Mouse (Mus musculus): Measurements from ENCODE around the gene Mtfr2.

Gene Mtfr2

DNA sequence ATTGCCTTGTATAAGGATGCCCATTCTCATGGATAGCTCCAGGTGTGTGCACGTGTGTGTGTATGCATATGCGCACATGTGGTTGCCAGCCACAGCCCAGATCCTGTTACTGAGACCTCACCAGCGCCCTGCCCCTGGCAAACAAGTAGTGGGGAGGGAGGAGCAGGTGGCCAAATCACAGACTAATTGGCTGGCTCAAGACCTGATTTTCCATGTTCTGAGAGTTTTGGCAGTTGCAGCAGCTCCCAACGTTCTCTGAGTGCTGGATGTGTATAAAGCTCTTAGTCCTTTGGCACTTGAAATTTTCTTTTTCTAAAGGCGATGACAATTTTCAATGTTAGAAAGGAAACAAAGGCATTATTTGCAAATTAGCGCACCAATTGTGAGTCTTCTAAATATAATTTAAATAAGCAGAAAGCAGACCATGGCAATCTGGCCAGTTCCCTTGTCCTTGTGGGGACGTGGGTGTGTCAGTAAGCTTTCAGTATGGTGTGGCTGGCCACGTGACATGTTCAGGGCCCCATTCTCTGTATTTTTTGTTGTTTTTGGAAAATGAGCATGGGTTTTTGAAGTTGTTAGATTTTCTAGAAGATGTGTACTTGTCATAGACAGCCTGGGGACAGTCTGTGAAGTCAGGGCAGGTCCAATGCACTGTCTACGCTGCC lies 31.6 kb downstream of the Mtfr2 start:
- DNase-seq = peak; percentile 98

DNA sequence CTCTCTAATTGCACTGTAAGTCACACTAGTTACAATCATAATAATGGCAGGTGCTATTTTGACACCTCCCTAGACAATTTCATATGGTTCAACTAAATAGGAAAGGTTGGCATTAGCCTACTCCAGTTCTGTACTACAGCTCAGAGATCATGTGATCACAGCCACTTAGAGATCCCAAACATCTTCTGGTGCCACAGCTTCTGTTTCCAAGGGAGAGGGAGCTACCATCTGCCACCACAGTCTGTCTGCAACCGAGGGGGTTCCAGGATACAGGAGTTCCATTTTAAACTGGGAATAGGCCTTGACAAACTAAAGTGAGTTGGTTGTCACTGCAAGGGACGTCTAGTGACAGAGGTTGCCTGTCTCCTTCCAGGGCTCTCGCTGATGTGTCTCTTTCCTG lies 33.2 kb downstream of the Mtfr2 start:
- no peak for DNase-seq

DNA sequence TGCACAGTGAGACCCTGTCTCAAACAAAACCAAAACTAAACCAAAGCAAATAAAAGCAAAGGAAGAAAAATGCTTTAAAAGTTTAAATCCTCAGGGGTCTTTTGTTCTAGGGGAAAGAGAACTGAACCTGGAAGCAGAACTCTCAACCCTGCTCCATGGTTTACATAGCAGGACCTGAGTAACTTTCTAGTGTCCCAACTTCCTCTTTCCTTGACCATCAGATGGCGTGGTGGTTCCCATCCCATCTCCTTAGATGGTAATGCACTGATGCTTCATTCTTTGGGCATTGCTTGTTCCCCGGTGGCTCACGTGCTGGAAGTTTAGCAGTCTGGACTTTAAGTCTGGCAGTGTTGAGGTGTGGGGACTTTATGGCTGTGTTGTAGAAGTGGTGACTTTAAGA lies 33.8 kb downstream of the Mtfr2 start:
- DNase-seq = peak; percentile 73

DNA sequence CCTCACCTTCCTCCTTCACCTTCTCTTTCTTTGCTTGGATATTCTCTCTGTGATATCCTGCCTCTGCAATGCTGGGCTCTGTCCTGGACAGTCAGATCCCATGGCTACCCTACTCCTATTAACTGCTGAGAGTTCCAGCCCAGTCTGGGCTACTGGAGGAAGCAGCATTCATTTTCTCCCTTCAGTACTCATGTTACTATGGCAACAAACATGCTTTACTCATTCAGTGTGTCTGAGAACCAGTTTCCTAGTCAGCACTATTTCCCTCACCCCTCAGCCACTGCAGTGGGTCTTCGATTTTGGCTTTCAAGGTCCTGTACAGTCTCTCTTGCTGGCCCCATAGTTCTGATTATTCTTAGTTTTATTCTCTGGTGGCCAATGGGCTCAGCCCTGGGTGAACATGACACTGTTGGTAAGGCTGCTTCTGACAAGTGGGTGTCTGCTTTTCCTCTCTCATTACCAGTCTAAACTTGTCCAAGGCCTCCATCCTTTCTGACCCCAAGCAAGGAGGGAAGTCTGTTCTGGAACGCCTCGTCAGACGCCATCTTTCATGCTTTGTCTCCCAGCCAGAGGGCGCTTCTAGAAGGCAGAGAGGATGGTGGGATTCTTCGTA lies 35.3 kb downstream of the Mtfr2 start:
- peak; percentile 81 for DNase-seq

DNA sequence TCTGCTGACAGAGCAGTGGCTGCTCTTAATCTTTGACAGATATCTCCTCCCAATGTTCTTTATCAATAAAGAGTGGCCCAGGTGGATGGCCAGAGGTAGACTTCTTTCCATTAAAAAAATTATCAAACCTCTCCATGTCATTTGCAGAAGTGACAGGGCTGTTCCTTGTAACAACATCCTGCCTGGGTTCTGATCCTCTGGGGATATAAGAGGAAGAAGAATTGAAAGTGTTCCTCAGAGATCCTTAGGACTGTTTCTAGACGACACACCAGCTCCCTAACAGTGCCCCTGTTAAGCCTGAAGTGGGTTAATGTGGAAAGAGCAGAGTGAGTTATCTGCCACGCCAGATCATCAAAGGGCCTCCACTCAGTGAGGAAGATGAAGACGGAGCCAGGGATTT lies 43.0 kb downstream of the Mtfr2 start:
- DNase-seq = peak; percentile 61

DNA sequence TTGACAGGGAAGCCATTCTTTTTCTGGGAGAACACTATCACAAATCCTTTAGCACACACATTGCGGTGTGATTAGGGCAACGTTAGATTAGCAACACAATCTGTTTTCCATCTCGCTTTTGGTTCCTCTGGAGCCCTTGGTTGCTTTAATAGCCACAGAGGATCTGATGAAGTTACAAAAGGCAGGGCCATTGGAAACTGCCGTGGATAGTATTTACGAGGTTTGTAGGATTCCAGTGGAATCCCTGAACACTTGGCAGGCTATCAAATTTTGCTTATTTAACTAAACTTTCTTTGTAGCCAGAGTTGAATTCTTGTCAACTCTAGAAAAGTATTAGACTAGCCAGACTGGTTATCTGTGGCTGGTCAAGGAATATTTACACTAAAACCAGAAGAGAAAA lies 47.2 kb downstream of the Mtfr2 start:
- peak; percentile 17 for DNase-seq

DNA sequence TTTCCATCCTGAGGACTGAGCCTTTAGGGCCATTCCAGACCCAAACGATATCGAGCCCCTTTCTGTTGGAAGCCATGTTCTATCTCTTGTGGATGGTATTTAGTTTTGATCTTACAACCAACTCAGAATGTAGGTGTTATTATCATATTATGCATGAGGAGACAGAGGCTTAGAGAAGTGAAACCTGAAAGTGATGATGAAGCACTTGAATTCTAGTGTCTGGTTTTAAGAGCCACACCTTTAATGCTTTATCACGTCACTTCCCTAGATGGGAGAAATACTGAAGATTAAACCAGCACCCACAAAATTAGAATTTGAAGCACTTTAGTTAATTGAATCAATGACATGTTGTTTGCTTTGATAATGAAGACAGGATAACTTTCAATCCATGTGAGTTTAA lies 48.2 kb downstream of the Mtfr2 start:
- DNase-seq = no peak

DNA sequence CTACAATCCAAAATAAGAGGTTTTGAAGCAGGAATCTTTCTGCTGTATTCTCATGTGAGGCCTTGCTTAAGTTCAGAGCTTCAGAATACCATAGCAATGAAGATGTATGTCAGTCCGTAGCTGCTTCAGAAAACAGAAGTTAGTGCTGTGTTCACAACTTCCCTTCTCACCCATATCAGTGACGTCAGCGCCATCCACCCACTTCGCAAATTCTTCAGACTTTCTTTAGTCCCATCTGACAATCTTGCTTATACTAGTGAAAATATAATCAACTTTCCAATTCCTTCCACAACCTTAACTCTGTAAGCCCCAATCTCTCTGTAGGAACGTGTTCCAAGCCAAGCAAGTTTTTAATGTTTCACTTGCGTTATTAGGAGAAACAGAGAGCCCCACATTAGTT lies 50.7 kb downstream of the Mtfr2 start:
- peak; percentile 81 for DNase-seq

DNA sequence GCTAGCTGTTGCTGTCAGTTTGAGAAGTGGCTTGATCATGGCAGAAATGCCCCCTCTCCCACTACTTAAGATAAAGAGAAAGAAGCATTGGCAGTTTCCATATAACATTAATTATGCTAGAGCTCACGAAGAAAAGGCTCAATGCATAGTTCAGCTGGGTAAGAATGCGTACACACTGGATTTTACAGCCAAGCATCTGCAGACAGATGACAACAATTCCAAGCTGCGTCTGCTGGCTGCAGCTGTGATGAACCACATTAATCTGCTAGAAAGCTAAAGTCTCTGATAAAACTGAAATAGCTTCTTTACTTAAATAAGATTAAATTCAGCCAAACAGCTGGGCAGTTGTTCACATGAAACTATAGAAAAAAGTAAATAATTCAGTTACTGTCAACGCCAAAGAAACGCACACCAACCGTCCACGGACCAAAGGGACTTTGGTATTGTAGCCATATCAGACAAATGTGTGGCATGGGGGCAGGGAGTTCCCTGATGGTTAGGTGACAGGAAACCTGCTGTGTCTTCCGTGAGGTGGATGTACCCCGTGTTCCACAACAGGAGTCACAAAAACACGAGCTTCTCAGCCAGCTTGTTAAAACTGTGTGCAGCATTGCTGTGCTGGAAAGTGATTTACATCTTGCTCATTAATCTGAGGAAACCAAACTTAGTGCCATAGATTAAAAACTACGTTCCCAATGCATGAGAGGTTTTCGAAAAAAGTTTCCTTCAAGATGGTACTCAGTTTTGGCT lies 51.2 kb downstream of the Mtfr2 start:
- peak; percentile 66 for DNase-seq

DNA sequence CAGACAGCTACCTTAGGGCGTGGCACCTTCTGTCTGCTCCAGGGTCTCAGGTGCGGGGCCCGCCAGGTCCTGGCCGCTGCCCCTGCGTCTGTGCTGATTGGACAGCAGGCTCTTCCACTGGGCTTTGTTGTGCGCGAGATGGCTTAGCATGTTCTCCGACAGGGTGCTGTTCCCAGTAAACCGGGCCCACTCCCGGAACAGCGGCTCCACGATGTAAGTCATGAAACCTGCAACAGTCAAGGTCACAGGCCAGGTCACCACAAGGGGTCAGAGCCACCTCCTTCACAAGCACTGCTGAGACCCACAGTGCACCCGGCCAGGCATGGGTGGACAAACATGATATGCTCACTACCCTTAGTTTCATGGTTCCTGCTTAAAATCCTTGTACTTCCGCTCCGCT lies 52.8 kb downstream of the Mtfr2 start:
- DNase-seq = peak; percentile 88

DNA sequence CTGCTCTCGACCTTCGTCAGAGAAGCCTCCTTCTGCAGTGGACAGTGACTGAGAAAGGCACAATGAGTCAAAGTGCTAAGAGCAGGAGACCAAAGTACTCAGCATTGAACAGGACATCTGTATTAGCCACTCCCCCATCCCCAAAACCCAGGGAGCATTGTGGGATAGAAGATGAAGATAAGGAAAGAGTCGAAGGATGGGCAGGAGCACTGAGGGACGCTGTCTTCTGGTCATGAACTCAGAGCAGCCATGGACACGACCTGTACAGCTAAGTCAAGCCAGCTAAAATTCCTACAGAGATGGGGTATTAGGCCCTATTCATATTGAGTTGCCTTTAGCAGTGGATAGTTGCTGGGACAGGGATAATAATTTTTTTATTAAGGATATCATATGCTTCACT lies 55.4 kb downstream of the Mtfr2 start:
- DNase-seq = peak; percentile 60

DNA sequence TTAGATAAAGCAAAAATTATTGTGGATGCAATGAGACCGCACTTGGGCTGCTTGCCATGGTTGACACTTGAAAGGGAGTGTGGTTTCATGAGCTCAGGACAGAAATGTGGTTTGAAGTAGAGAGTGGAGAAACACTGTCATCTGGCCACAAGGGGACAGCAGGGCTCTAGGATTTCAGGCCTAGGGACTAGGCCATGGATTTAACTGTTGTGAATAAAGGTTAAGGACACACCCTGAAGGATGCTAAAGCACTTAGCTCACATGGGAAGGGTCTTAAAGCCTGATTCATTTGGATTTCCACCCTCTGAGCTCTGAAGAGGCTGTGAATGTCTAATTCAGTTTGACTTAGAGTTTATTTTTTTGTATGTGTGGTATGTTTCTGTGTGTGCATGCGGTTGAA lies 57.9 kb downstream of the Mtfr2 start:
- DNase-seq = peak; percentile 87

DNA sequence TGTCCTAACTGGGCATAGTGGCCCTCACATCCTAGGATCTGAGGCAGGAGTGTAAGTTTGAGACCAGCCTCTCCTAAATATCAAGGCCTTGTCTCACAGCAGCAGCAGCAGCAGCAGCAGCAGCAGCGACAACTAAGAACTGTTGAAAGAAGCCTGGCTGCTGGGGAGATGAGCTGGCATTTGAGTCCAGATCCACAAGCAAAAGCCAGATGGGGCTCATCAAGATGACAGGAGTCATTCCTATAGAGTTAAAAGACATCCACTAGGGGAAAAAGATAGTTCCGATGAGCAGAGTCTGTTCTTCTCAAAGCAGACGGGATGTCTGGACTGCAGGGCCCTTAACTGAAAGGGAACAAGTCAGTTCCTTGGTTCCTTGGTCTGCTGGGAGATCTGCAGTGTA lies 60.8 kb downstream of the Mtfr2 start:
- peak; percentile 91 for DNase-seq

DNA sequence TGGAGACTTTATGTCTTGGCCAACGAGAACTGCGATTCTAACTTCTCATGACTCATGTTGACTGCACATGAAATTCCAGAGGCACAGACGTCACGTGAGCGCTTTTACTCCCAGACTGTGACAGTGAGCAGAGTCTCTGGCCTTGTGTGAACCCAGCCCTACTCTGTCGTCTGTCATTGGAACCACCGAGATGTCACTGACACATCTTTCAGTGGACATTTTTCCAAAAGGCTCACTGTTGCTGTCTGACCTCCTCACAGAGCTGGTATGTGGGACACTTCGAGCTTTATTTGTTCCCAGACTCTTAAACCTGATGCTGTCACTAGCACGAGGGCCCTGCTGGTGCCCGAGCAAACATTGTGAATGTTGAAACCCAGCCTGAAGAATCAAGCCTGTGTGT lies 61.6 kb downstream of the Mtfr2 start:
- peak; percentile 97 for DNase-seq
